Mouse (Mus musculus): ENCODE results near the gene Smarcb1. TPM values are rescaled to one million over a fixed set of nuclear protein-coding genes. Genes with fewer than 3 reads are reported as not detected.

The Smarcb1 gene
- total RNA-seq (2014; rRNA removed) (10.9 and 13.6 TPM in 2 replicates), polyA plus RNA-seq (2012; rRNA removed) (15.9 and 18.1 TPM in 2 replicates)

DNA sequence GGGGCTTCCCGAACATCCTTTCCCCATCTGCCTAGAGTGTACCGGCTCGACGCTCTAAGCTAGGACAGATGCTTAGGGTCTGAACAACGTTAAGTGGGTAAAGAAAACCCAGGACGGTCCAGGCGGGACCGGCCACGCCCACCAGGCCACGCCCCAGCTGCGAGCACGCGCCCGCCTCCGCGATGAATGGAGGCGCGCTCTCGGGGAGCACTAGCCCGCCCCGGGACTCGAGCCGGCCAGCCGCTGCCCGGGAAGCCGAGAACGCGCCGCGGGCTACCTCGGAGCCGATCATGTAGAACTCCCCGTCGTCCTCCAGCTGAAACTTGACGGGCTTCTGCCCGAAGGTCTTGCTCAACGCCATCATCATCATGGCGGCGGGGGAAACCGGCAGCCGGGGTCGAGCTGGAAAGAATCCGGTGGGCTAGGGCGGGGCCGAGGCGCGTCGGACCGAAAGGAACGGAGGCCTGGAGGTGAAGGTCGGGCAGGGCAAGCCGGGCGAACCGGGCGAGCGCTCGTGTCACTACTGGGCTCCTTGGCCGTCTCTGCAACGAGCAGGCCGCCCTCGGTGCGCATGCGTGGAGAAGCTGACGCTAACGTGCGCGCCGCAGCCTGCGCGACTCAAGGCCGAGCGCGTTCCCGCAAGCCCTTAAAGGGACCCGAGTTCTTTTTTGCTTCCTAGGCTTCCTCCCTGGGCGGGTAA, at the start of gene Smarcb1:
Smarcb1 (minus strand) TSS at position 592 of the 700 bp plus-strand sequence.
- Histone ChIP-seq H3K27ac (replicated peaks; ENCODE audit: insufficient read depth, low read depth, low read length) (peak within 1 kb of the TSS; percentile 64), H3K9ac (ENCODE audit: low read depth, low read length) (peak within 1 kb of the TSS; percentile 75)
- DNase-seq (ENCODE audit: extremely low read depth, low read depth, low spot score), result peak; percentile 81

DNA sequence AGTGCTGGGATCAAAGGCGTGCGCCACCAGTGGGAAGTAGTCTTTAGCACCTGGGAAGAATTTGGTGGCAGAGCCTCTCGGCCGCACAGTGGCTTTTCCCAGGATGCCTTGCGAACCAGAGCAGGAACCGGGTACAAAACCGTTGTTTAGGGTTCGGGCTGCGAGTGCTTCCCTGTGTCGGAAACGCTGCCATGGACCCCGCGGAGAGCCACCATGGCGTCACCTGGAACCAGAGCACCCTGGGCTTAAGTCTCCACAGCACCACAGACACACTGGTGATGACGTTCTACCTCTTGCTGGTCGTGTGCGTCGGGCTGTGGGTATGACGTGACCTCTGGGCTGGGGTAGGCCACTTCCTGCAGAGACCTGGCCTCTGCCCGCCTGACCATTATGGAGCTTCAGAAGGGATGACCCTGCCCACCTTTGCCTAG, 33.0 kb upstream of the Smarcb1 start, which contains the start of gene Gm5134:
Gm5134 (plus strand) TSS at position 134 of the 431 bp plus-strand sequence.
- 45% methylated on average over 20 of the region's 20 CpGs for WGBS
- no peak for TF ChIP-seq POLR2A (IDR thresholded peaks at IDR 0.05; ENCODE audit: extremely low read depth, insufficient read depth, low read length)
- TF ChIP-seq CTCF (IDR thresholded peaks at IDR 0.05; ENCODE audit: low read depth, low read length), result no peak
- no peaks in the 10 kb centered on the region for H3K79me2 ChIP-seq (ENCODE audit: control insufficient read depth, insufficient read depth, low read length)
- no peak for DNase-seq (ENCODE audit: extremely low read depth, low read depth, low spot score)
- H3K36me3 ChIP-seq (ENCODE audit: control insufficient read depth, insufficient read depth, low read length), result no peaks in the 10 kb centered on the region
- H3K9ac ChIP-seq (ENCODE audit: low read depth, low read length), result no peak within 1 kb of the TSS
- no peaks in the 10 kb centered on the region for H3K27me3 ChIP-seq (ENCODE audit: control insufficient read depth, insufficient read depth, low read length)
- no peaks in the 10 kb centered on the region; the same call in 1 of the 2 replicates for H3K4me1 ChIP-seq (ENCODE audit: control insufficient read depth, insufficient read depth, low read length)
- H3K4me3 ChIP-seq (ENCODE audit: insufficient read depth, low read depth, low read length), result no peak within 1 kb of the TSS
- H3K27ac ChIP-seq (replicated peaks; ENCODE audit: insufficient read depth, low read depth, low read length), result no peak within 1 kb of the TSS

More for the DNA sequence above, at the start of gene Smarcb1:
- TF ChIP-seq POLR2A (IDR thresholded peaks at IDR 0.05; ENCODE audit: extremely low read depth, insufficient read depth, low read length) (0 out of 2 replicates have a peak, but pooled peaks have one; percentile 2), CTCF (IDR thresholded peaks at IDR 0.05; ENCODE audit: low read depth, low read length) (no peak)
- H3K79me2 ChIP-seq (ENCODE audit: control insufficient read depth, insufficient read depth, low read length), result peaks cover 17% of the 10 kb centered on the region
- H3K36me3 ChIP-seq (ENCODE audit: control insufficient read depth, insufficient read depth, low read length), result 0 out of 2 replicates have a peak, but pooled peaks cover 2% of the 10 kb centered on the region
- peak within 1 kb of the TSS; percentile 74 for H3K4me3 ChIP-seq (ENCODE audit: insufficient read depth, low read depth, low read length)
- peaks cover 8% of the 10 kb centered on the region for H3K4me1 ChIP-seq (ENCODE audit: control insufficient read depth, insufficient read depth, low read length)
- no peaks in the 10 kb centered on the region for H3K27me3 ChIP-seq (ENCODE audit: control insufficient read depth, insufficient read depth, low read length)
- under 1% methylated on average over 76 of the region's 76 CpGs for WGBS

DNA sequence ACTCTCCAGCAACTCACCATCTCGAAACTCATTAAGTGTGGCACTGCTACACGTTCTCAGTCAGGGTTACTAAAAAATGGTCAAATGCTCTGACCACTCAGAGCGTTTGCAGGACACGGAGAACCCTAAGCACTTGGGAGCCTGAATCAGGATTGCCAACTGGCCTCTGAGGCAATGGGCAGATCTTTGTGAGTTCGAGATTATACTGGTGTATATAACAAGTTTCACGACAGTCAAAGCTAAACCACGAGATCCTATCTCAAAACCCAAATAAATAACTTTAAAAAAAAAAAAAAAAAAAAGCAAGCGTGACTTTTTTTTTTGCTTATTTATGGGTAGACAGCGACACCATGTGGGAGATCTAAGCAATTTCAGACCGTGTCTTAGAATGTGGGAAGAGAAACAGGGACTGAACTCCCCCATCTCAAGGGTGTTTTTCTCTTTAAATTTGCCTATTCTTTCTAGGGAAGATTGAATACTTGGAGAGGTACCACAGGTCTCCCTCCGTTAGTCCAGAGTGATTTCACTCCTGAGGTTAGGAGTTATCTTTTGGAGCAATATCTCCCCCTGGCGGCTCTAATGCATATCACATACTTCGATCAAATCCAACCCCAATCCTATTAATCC, 30.1 kb upstream of the Smarcb1 start:
- 3% methylated on average over 13 of the region's 13 CpGs for WGBS
- Histone ChIP-seq H3K4me3 (ENCODE audit: insufficient read depth, low read depth, low read length) (no peak overlapping the region), H3K36me3 (ENCODE audit: control insufficient read depth, insufficient read depth, low read length) (no peaks in the 10 kb centered on the region), H3K27ac (replicated peaks; ENCODE audit: insufficient read depth, low read depth, low read length) (no peak overlapping the region), H3K4me1 (ENCODE audit: control insufficient read depth, insufficient read depth, low read length) (no peaks in the 10 kb centered on the region; the same call in 1 of the 2 replicates), H3K9ac (ENCODE audit: low read depth, low read length) (peak overlapping the region; percentile 4), H3K79me2 (ENCODE audit: control insufficient read depth, insufficient read depth, low read length) (no peaks in the 10 kb centered on the region), H3K27me3 (ENCODE audit: control insufficient read depth, insufficient read depth, low read length) (no peaks in the 10 kb centered on the region)
- peak; percentile 57 for DNase-seq (ENCODE audit: extremely low read depth, low read depth, low spot score)
- TF ChIP-seq CTCF (IDR thresholded peaks at IDR 0.05; ENCODE audit: low read depth, low read length) (peak; percentile 37), POLR2A (IDR thresholded peaks at IDR 0.05; ENCODE audit: extremely low read depth, insufficient read depth, low read length) (no peak)

DNA sequence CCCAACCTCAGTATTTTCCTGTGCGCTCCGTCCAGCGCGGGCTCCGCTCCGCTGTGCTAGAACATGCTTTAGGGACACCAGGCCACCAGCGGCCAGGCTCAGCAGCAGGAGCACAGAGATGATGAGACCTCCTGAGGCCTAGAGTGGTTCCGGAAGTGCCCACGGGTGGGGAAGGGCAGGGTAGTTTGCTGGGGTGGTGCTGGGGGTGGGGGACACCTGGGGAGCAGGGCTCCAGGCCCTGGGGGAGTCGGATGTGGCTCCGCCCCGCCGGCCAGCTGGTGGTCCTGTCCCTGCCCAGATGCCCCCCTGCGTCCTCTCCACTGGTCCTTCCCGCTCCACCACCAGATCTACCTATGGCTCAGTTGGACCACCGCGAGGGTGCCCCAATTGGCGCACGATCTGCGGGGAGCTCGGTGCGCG, 29.4 kb upstream of the Smarcb1 start:
- WGBS, result 19% methylated on average over 23 of the region's 23 CpGs
- Histone ChIP-seq H3K27me3 (ENCODE audit: control insufficient read depth, insufficient read depth, low read length) (no peaks in the 10 kb centered on the region), H3K36me3 (ENCODE audit: control insufficient read depth, insufficient read depth, low read length) (no peaks in the 10 kb centered on the region), H3K4me1 (ENCODE audit: control insufficient read depth, insufficient read depth, low read length) (no peaks in the 10 kb centered on the region; the same call in 1 of the 2 replicates), H3K9ac (ENCODE audit: low read depth, low read length) (peak overlapping the region; percentile 22), H3K79me2 (ENCODE audit: control insufficient read depth, insufficient read depth, low read length) (no peaks in the 10 kb centered on the region), H3K27ac (replicated peaks; ENCODE audit: insufficient read depth, low read depth, low read length) (no peak overlapping the region), H3K4me3 (ENCODE audit: insufficient read depth, low read depth, low read length) (peak overlapping the region; percentile 19; the same call in 1 of the 2 replicates)
- TF ChIP-seq POLR2A (IDR thresholded peaks at IDR 0.05; ENCODE audit: extremely low read depth, insufficient read depth, low read length) (no peak), CTCF (IDR thresholded peaks at IDR 0.05; ENCODE audit: low read depth, low read length) (no peak)
- DNase-seq (ENCODE audit: extremely low read depth, low read depth, low spot score), result no peak

DNA sequence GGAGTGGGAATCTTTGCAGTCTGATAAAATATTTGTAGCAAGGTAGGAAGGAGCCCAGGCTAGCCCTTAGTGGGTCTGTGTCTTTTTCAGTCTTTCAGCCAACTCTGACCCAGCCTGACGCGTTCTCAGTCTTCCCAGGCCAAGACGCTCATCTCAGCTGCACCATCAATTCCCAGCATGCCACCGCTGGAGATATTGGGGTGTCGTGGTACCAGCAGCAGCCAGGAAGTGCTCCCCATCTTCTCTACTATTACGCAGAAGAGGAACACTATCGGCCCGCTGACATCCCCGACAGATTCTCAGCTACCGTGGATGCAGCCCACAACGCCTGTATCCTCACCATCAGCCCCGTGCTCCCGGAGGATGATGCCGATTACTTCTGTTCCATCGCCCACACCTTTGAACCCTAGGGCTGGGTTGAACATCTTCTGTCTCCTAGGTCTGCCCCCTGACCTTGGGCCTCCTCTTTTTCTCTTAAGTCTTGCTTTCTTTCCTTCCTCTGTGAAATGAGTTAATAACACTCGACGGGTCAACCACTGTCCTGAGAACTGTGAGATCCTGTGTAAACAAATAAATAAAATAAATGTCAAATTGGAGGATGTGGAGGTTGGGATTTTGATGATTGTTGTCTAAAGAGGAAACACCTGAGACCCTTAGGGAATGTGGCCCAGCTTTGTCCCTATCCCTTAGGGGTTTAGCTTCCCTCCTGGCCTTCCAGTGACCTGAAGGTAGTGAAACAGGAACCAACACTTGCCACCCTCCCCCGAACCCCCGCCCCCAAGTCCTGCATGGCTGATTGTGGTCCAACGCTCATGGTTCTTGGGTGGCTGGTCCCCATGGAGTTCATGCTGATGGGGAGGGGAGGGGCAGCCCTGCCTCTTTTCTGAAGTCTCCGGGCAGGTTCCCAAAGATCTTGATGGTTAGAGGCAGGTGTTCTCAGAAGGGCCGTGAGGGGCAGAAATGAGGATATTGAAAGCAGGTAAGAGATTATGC, 27.9 kb upstream of the Smarcb1 start:
- Histone ChIP-seq H3K4me1 (ENCODE audit: control insufficient read depth, insufficient read depth, low read length) (peaks cover 2% of the 10 kb centered on the region; the same call in 1 of the 2 replicates), H3K4me3 (ENCODE audit: insufficient read depth, low read depth, low read length) (no peak overlapping the region), H3K9ac (ENCODE audit: low read depth, low read length) (no peak overlapping the region), H3K27ac (replicated peaks; ENCODE audit: insufficient read depth, low read depth, low read length) (no peak overlapping the region), H3K27me3 (ENCODE audit: control insufficient read depth, insufficient read depth, low read length) (no peaks in the 10 kb centered on the region), H3K79me2 (ENCODE audit: control insufficient read depth, insufficient read depth, low read length) (no peaks in the 10 kb centered on the region), H3K36me3 (ENCODE audit: control insufficient read depth, insufficient read depth, low read length) (no peaks in the 10 kb centered on the region)
- TF ChIP-seq CTCF (IDR thresholded peaks at IDR 0.05; ENCODE audit: low read depth, low read length), result no peak
- TF ChIP-seq POLR2A (IDR thresholded peaks at IDR 0.05; ENCODE audit: extremely low read depth, insufficient read depth, low read length), result no peak
- DNase-seq (ENCODE audit: extremely low read depth, low read depth, low spot score), result no peak
- WGBS, result 88% methylated on average over 22 of the region's 22 CpGs
